ENCODE assay signal across 10 mouse cellular contexts in genomic region chr10:37170466-37170865, GRCm38 (mm10). TPM values are rescaled to one million over a fixed set of nuclear protein-coding genes. Genes with fewer than 3 reads are reported as not detected.
DNase-seq lines count a peak whose midpoint lies in the region; ATAC-seq lines count a peak whose summit lies in the region.
"Had no signal": no experiment of that assay in that cellular context is flagged by ENCODE, and none has a peak within 500 bp of the region (broad histone marks: within the 10 kb centered on the region; RNA-seq: fewer than 3 reads in every experiment).

No protein-coding gene starts in this region.

- intact Hi-C loops in heart, postnatal 10 days (cut with DNase I), result no loop called here

- ATAC-seq in inflammation-experienced regulatory T-cells, adult 6 months, result no peak

- DNase-seq in kidney, postnatal 4 days, result peak; percentile 22 to 35
- DNase-seq in kidney, postnatal 14 days, result no peak
- peak; percentile 44 for DNase-seq in right cerebral cortex, postnatal 4 days
- no peak for DNase-seq in right cerebral cortex, postnatal 25 days
- peak; percentile 71 to 75 for DNase-seq in heart, postnatal 10 days
- no peak for DNase-seq in cerebellum, adult 9-10 months
- DNase-seq: cerebellum, adult 11 months; kidney, adult 2 months; lung, embryonic 14.5 days had no signal

RNA-seq across cellular contexts. Expression of gene Marcks, which starts 31.7 kb away (rescaled TPM):
- total RNA-seq in heart, postnatal 10 days (2021), result 100 to 1,000 TPM; 117 to 142 TPM
- 1 to 10 TPM in 1 of 3 experiments, under 1 TPM in 2; 0.64 to 1.3 (median 0.71) TPM for polyA plus RNA-seq in inflammation-experienced regulatory T-cells, adult 6 months (2017; shearing (Covaris generic))

Comparison
In these comparisons a context has a peak if more than half of its experiments do, and no peak if none do; other contexts are left out.
1. DNase-seq: peak in kidney, postnatal 4 days (2 of 2), right cerebral cortex, postnatal 4 days (single experiment) and heart, postnatal 10 days (2 of 2); none in kidney, postnatal 14 days (single experiment), right cerebral cortex, postnatal 25 days (single experiment) and cerebellum, adult 9-10 months (single experiment).